Mouse (Mus musculus): ENCODE measurements around the gene Egf. TPM values are rescaled to one million over a fixed set of nuclear protein-coding genes. Genes with fewer than 3 reads are reported as not detected.

Gene Egf
- polyA plus RNA-seq, 1 experiment from 2014 or later = 2.3 TPM

- Histone ChIP-seq H3K9ac (ENCODE audit: low read length) (no peak overlapping the region), H3K36me3 (ENCODE audit: control insufficient read depth, insufficient read depth, low read length) (no peaks in the 10 kb centered on the region), H3K4me3 (ENCODE audit: control insufficient read depth in 1 of 2, insufficient read depth in 1 of 2, low read depth in 1 of 2, low read length in 2 of 2) (no peak overlapping the region), H3K4me2 (ENCODE audit: low read length) (no peak overlapping the region), H3K27ac (replicated peaks in 1 of 2; ENCODE audit: control insufficient read depth in 1 of 2, insufficient read depth in 1 of 2, low read depth in 2 of 2, low read length in 2 of 2) (no peak overlapping the region), H3K27me3 (ENCODE audit: control insufficient read depth, insufficient read depth, low read length) (no peaks in the 10 kb centered on the region), H3K4me1 (ENCODE audit: control insufficient read depth in 2 of 2, insufficient read depth in 2 of 2, low read length in 2 of 2) (no peaks in the 10 kb centered on the region; a peak in 1 of 4 replicates), H3K9me3 (ENCODE audit: control insufficient read depth, low read length) (no peaks in the 10 kb centered on the region)
- WGBS = 53% methylated on average over 16 of the region's 16 CpGs
- ATAC-seq (ENCODE audit: insufficient number of reproducible peaks, insufficient read depth, low FRiP score, low read depth) = no peak
Observed at GRCm38 (mm10) chr3:129692816-129693215, 62.3 kb downstream of the Egf start.

- no peak overlapping the region for H3K4me3 ChIP-seq (ENCODE audit: control insufficient read depth in 1 of 2, insufficient read depth in 1 of 2, low read depth in 1 of 2, low read length in 2 of 2)
- H3K4me1 ChIP-seq (ENCODE audit: control insufficient read depth in 2 of 2, insufficient read depth in 2 of 2, low read length in 2 of 2) = no peaks in the 10 kb centered on the region
- no peak overlapping the region for H3K9ac ChIP-seq (ENCODE audit: low read length)
- WGBS = 74% methylated on average over 5 of the region's 5 CpGs
- no peaks in the 10 kb centered on the region for H3K9me3 ChIP-seq (ENCODE audit: control insufficient read depth, low read length)
- no peak overlapping the region for H3K27ac ChIP-seq (replicated peaks in 1 of 2; ENCODE audit: control insufficient read depth in 1 of 2, insufficient read depth in 1 of 2, low read depth in 2 of 2, low read length in 2 of 2)
- H3K36me3 ChIP-seq (ENCODE audit: control insufficient read depth, insufficient read depth, low read length) = no peaks in the 10 kb centered on the region
- H3K4me2 ChIP-seq (ENCODE audit: low read length) = no peak overlapping the region
- ATAC-seq (ENCODE audit: insufficient number of reproducible peaks, insufficient read depth, low FRiP score, low read depth) = no peak
- no peaks in the 10 kb centered on the region for H3K27me3 ChIP-seq (ENCODE audit: control insufficient read depth, insufficient read depth, low read length)
Observed at GRCm38 (mm10) chr3:129687429-129687828, 67.7 kb downstream of the Egf start.

- Histone ChIP-seq H3K36me3 (ENCODE audit: control insufficient read depth, insufficient read depth, low read length) (no peaks in the 10 kb centered on the region), H3K9me3 (ENCODE audit: control insufficient read depth, low read length) (no peaks in the 10 kb centered on the region), H3K27me3 (ENCODE audit: control insufficient read depth, insufficient read depth, low read length) (no peaks in the 10 kb centered on the region), H3K27ac (replicated peaks in 1 of 2; ENCODE audit: control insufficient read depth in 1 of 2, insufficient read depth in 1 of 2, low read depth in 2 of 2, low read length in 2 of 2) (no peak overlapping the region), H3K9ac (ENCODE audit: low read length) (no peak overlapping the region), H3K4me1 (ENCODE audit: control insufficient read depth in 2 of 2, insufficient read depth in 2 of 2, low read length in 2 of 2) (peaks cover 0 to 2% of the 10 kb centered on the region in 2 experiments; a peak in 1 of 4 replicates), H3K4me3 (ENCODE audit: control insufficient read depth in 1 of 2, insufficient read depth in 1 of 2, low read depth in 1 of 2, low read length in 2 of 2) (no peak overlapping the region), H3K4me2 (ENCODE audit: low read length) (no peak overlapping the region)
- no peak for ATAC-seq (ENCODE audit: insufficient number of reproducible peaks, insufficient read depth, low FRiP score, low read depth)
- 55% methylated on average over 8 of the region's 8 CpGs for WGBS
Observed at GRCm38 (mm10) chr3:129686698-129687333, 68.3 kb downstream of the Egf start.

- no peak for ATAC-seq (ENCODE audit: insufficient number of reproducible peaks, insufficient read depth, low FRiP score, low read depth)
- Histone ChIP-seq H3K9me3 (ENCODE audit: control insufficient read depth, low read length) (no peaks in the 10 kb centered on the region), H3K4me2 (ENCODE audit: low read length) (no peak overlapping the region), H3K36me3 (ENCODE audit: control insufficient read depth, insufficient read depth, low read length) (no peaks in the 10 kb centered on the region), H3K4me1 (ENCODE audit: control insufficient read depth in 2 of 2, insufficient read depth in 2 of 2, low read length in 2 of 2) (peaks cover 0 to 2% of the 10 kb centered on the region in 2 experiments; a peak in 1 of 4 replicates), H3K27me3 (ENCODE audit: control insufficient read depth, insufficient read depth, low read length) (no peaks in the 10 kb centered on the region), H3K4me3 (ENCODE audit: control insufficient read depth in 1 of 2, insufficient read depth in 1 of 2, low read depth in 1 of 2, low read length in 2 of 2) (no peak overlapping the region), H3K27ac (replicated peaks in 1 of 2; ENCODE audit: control insufficient read depth in 1 of 2, insufficient read depth in 1 of 2, low read depth in 2 of 2, low read length in 2 of 2) (no peak overlapping the region), H3K9ac (ENCODE audit: low read length) (no peak overlapping the region)
- 85% methylated on average over 12 of the region's 12 CpGs for WGBS
Observed at GRCm38 (mm10) chr3:129686196-129686595, 68.9 kb downstream of the Egf start.

GRCm38 (mm10) chr3:129683060-129683679 lies 71.9 kb downstream of the Egf start:
- peaks cover 0 to 2% of the 10 kb centered on the region in 2 experiments; a peak in 1 of 4 replicates for H3K4me1 ChIP-seq (ENCODE audit: control insufficient read depth in 2 of 2, insufficient read depth in 2 of 2, low read length in 2 of 2)
- no peaks in the 10 kb centered on the region for H3K27me3 ChIP-seq (ENCODE audit: control insufficient read depth, insufficient read depth, low read length)
- no peak for ATAC-seq (ENCODE audit: insufficient number of reproducible peaks, insufficient read depth, low FRiP score, low read depth)
- no peak overlapping the region for H3K4me2 ChIP-seq (ENCODE audit: low read length)
- no peak overlapping the region for H3K4me3 ChIP-seq (ENCODE audit: control insufficient read depth in 1 of 2, insufficient read depth in 1 of 2, low read depth in 1 of 2, low read length in 2 of 2)
- no peaks in the 10 kb centered on the region for H3K36me3 ChIP-seq (ENCODE audit: control insufficient read depth, insufficient read depth, low read length)
- no peak overlapping the region for H3K27ac ChIP-seq (replicated peaks in 1 of 2; ENCODE audit: control insufficient read depth in 1 of 2, insufficient read depth in 1 of 2, low read depth in 2 of 2, low read length in 2 of 2)
- H3K9ac ChIP-seq (ENCODE audit: low read length) = no peak overlapping the region
- H3K9me3 ChIP-seq (ENCODE audit: control insufficient read depth, low read length) = no peaks in the 10 kb centered on the region
- WGBS = 73% methylated on average over 10 of the region's 10 CpGs

GRCm38 (mm10) chr3:129682389-129682788 lies 72.7 kb downstream of the Egf start:
- Histone ChIP-seq H3K4me2 (ENCODE audit: low read length) (no peak overlapping the region), H3K9ac (ENCODE audit: low read length) (no peak overlapping the region), H3K4me1 (ENCODE audit: control insufficient read depth in 2 of 2, insufficient read depth in 2 of 2, low read length in 2 of 2) (peaks cover 0 to 2% of the 10 kb centered on the region in 2 experiments; a peak in 1 of 4 replicates), H3K27ac (replicated peaks in 1 of 2; ENCODE audit: control insufficient read depth in 1 of 2, insufficient read depth in 1 of 2, low read depth in 2 of 2, low read length in 2 of 2) (no peak overlapping the region), H3K27me3 (ENCODE audit: control insufficient read depth, insufficient read depth, low read length) (no peaks in the 10 kb centered on the region), H3K4me3 (ENCODE audit: control insufficient read depth in 1 of 2, insufficient read depth in 1 of 2, low read depth in 1 of 2, low read length in 2 of 2) (no peak overlapping the region), H3K36me3 (ENCODE audit: control insufficient read depth, insufficient read depth, low read length) (no peaks in the 10 kb centered on the region), H3K9me3 (ENCODE audit: control insufficient read depth, low read length) (no peaks in the 10 kb centered on the region)
- 62% methylated on average over 10 of the region's 10 CpGs for WGBS
- no peak for ATAC-seq (ENCODE audit: insufficient number of reproducible peaks, insufficient read depth, low FRiP score, low read depth)

- H3K4me1 ChIP-seq (ENCODE audit: control insufficient read depth in 2 of 2, insufficient read depth in 2 of 2, low read length in 2 of 2) = peaks cover 0 to 2% of the 10 kb centered on the region in 2 experiments; a peak in 1 of 4 replicates
- no peaks in the 10 kb centered on the region for H3K36me3 ChIP-seq (ENCODE audit: control insufficient read depth, insufficient read depth, low read length)
- no peak overlapping the region for H3K27ac ChIP-seq (replicated peaks in 1 of 2; ENCODE audit: control insufficient read depth in 1 of 2, insufficient read depth in 1 of 2, low read depth in 2 of 2, low read length in 2 of 2)
- no peak for ATAC-seq (ENCODE audit: insufficient number of reproducible peaks, insufficient read depth, low FRiP score, low read depth)
- no peaks in the 10 kb centered on the region for H3K27me3 ChIP-seq (ENCODE audit: control insufficient read depth, insufficient read depth, low read length)
- H3K9ac ChIP-seq (ENCODE audit: low read length) = no peak overlapping the region
- H3K4me2 ChIP-seq (ENCODE audit: low read length) = no peak overlapping the region
- 42% methylated on average over 4 of the region's 4 CpGs for WGBS
- H3K4me3 ChIP-seq (ENCODE audit: control insufficient read depth in 1 of 2, insufficient read depth in 1 of 2, low read depth in 1 of 2, low read length in 2 of 2) = no peak overlapping the region
- H3K9me3 ChIP-seq (ENCODE audit: control insufficient read depth, low read length) = no peaks in the 10 kb centered on the region
Observed at GRCm38 (mm10) chr3:129681841-129682240, 73.3 kb downstream of the Egf start.

Measured in heart, embryonic 14.5 days (tissue).